Mouse (Mus musculus): ENCODE results near the gene Paics. TPM values are rescaled to one million over a fixed set of nuclear protein-coding genes. Genes with fewer than 3 reads are reported as not detected.

Gene Paics
- 39.6 and 83.6 TPM in 2 replicates for polyA plus RNA-seq (2012; rRNA removed; ENCODE audit: low replicate concordance)

DNA sequence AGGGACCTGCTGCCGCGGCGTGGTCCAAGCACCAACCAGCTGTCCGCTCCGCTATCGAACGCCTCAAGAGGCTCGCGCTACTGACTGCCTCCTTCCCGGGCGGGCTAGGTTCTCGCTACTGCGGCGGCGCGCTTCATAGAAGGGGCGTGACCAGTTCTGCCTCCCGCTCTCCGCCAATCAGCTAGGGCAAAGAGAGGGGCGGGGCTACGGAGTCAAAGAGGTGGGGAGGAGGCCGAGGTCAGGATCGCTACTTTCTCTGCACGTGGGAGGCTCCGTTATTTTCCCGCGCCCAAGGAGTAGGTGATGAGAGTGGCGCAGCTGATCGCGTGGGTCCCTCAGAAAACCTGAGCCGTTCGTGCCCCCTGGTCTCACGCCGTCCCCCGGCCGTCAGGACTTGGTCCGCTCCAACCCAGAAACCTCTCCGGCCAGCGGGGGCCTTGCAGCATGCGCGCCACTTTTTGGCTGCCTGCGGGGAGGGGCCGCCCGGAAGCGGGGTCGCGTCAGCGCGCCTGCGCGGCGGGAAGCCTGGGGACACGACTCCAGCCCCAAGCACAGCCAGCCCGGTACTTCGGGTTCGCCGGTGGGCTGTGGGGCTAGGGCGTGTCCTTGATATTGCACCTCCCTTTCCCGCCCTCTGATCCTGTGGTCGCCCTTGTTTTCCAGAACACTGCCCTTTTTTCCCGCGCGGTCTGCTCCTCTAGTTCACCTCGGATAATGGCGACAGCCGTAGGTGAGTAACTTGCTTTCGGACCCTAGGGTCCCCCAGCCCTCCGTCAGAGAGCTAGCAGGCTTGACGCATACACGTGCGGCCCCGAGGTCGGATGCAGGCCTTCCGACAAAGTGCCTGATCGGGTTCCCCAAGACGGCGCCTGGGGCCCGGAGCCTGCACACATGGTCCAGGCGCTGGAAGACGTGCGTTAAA is at the start of gene Paics, which contains the start of gene Ppat:
Paics (plus strand) TSS at position 202 of the 922 bp plus-strand sequence.
Ppat (minus strand) TSS at position 473 of the 922 bp plus-strand sequence.

DNA sequence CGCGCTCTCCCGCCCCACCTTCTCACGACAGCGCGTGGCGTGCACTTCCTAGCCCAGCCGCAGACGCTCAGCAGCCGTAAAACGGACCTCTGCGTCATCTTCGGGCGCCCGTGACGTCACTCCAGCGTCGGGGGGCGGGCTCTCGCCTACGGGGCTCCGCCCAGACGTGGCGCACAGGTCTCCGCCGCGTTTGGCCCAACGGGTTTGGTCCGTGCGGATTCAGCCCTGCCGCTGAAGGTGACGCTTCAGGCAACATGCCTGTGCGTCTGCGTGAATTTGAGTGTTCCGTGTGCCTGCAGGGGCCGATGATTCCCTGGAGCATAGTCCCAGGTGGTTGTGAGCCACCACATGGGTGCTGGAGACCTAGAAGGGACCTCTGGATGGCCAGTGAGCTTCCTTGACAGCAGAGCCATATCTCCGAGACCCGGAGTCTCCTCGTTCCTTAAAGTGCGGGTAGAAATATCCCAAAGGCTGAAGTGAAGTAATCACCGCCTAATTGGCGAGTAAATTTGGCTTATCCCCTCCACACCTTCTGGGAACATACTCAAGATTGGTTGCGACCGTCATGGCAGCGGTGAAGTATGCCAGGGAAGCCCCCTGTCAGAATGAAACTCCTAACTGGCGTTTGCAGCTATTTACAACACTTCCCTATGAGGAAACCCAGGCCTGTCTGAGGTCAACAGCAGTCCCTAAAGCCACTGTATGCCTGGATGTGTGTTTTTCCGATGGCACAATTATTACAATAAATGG is 45.5 kb upstream of the Paics start, which contains the start of gene Aasdh:
Aasdh (minus strand) TSS at position 110 of the 750 bp plus-strand sequence.

DNA sequence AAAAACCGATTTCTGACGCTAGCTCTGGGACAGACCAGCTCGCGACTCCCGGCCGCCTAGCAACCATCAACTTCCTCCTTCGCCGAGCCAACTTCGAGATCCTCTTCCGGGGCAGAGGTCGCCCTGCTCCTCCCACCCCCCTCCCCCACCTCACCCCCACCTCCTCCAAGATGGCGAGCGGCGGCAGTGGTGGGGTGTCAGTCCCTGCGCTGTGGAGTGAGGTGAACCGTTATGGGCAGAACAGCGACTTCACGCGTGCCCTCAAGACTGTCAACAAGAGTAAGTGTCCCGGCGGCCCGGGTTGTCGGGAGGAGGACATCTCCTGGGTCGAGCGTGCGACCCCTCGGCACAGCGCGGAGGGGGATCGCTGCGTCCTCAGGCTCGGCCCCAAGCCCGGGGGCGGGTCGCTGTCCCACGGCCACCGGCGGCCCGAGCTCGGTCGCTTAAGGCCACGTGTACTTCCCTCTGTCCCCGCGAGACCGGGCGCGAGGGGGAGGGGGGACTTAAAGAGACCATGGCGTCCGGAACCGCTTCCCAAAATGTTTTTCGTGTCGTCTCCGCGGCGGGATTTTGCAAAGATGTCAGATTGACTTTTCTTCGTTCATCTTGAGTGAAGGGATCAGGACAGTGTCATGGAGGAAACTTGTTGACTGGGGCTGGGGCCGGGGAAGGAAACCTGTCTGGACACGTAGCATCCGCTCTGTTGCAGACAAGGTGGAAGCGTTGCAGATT is 23.6 kb downstream of the Paics start, which contains the start of gene Srp72:
Srp72 (plus strand) TSS at position 130 of the 732 bp plus-strand sequence.

DNA sequence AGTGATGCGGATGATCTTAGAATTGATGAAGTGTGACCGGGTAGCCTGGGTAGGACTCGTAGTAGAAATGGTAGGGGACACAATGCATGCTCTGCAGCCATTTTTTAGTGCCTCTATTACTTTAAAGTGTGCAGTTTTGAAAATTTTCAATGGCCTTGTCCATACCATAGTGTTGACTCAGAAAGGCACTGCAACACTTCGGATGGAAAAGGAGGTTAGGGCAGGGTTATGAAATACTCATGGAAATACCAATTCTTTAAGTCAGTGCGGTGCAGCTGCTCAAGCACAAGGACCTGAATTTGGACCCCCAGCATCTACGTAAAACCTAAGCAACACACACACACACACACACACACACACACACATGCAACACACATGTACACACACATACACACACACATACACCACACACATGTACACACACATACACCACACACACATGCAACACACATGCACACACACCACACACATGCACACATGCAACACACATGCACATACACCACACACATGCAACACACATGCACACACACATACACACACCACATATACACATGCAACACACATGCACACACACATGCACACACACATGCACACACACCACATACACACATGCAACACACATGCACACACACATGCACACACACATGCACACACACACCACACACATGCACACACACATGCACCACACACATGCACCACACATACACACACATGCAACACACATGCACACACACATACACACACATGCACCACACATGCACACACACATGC is 53.1 kb downstream of the Paics start, which contains the start of gene Arl9:
Arl9 (plus strand) TSS at position 5 of the 771 bp plus-strand sequence.

DNA sequence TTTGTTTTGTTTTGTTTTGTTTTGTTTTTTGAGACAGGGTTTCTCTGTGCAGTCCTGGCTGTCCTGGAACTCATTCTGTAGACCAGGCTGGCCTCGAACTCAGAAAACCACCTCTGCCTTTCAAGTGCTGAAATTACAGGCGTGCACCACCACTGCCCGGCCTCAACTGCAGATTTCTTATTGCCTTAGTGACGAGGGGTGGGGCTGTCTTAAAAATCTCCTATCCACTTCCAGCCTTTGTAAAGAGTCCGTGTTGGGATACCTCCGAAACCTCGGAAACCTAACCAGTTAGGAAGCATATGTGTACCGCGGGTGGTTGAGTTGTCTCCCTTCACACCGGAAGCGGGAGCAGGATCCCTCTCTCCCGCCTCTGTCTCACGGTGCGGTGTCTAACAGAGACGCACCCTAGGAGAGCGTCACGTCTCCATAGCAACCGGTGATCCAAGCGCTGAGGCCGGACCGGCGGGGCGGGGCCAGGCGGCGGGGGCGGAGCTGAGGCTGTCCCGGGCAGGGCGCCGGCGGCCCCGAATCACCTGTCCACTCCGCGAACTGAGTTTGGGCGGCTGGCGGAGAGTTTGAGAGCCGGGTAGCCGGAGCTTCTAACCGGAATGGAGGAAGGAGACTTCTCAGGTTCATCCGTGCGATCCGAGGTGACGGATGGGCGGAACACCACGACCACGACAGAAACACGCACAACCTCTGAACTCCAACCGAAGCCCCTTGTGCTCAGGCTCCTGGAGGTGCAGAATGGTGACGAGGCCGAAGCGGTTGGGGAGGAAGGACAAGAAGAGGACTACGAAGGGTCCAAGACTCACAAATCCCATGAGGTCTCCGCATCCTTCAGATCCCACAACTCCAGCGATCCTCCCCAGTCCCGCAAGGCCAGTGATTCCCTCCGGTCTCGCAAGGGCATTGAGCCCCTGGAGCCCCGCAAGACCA is 64.7 kb downstream of the Paics start, which contains the start of gene Thegl:
Thegl (plus strand) TSS at position 480 of the 939 bp plus-strand sequence.

Other genes with a start within 250 kb of the Paics start
- 7.1 and 15.8 TPM in 2 replicates for gene Aasdh, start 45.8 kb upstream of the Paics start, polyA plus RNA-seq (2012; rRNA removed; ENCODE audit: low replicate concordance)
- 3.3 and 3.5 TPM in 2 replicates for gene Ppat, start 271 bp downstream of the Paics start, polyA plus RNA-seq (2012; rRNA removed; ENCODE audit: low replicate concordance)
- 11.5 and 30.5 TPM in 2 replicates for gene Srp72, start 23.4 kb downstream of the Paics start, polyA plus RNA-seq (2012; rRNA removed; ENCODE audit: low replicate concordance)
- gene Arl9, start 52.7 kb downstream of the Paics start, polyA plus RNA-seq (2012; rRNA removed; ENCODE audit: low replicate concordance), result 0.33 and 0.98 TPM in 2 replicates
- gene Thegl, start 64.7 kb downstream of the Paics start, polyA plus RNA-seq (2012; rRNA removed; ENCODE audit: low replicate concordance), result not detected in 2 replicates
- gene Hopx, start 163.8 kb downstream of the Paics start, polyA plus RNA-seq (2012; rRNA removed; ENCODE audit: low replicate concordance), result 15.9 and 32.1 TPM in 2 replicates